Mouse (Mus musculus) adrenal gland, postnatal 10 days (tissue): ENCODE measurements around the gene Rnf169. TPM values are rescaled to one million over a fixed set of nuclear protein-coding genes. Genes with fewer than 3 reads are reported as not detected.

Experiments
- DNase-seq: peaks from one replicate; pipeline ENCODE4 v3.0.0; 2021; ENCODE audit warnings: mixed read lengths
- long read RNA-seq, 2 experiments: library from polyadenylated mRNA; stranded (forward); transcript quantifications; one replicate each; pipeline ENCODE4 v2.0.0; 2021
- total RNA-seq, 2 experiments: library from RNA; stranded (reverse); gene quantifications; 2 replicates each; pipeline ENCODE4 v1.2.3; 2021

The Rnf169 gene
- 10 to 100 TPM; 15.3 to 17.8 TPM for total RNA-seq
- long read RNA-seq, experiment 1, partial matches to known transcripts = 0 of 3 reads
- long read RNA-seq, experiment 1, other reads (novel, unspliced or antisense) = 3 of 3 reads
- long read RNA-seq, experiment 2 = 0 reads

GRCm38 (mm10) chr7:99980132-99980591 is at the start of gene Rnf169:
TSS of gene Rnf169 (minus strand) at chr7:99980448.
- DNase-seq = peak; percentile 93

- DNase-seq = peak; percentile 57
These were observed 49.1 kb upstream of the Rnf169 start for GRCm38 (mm10) chr7:100029307-100029706.

GRCm38 (mm10) chr7:100027353-100027752 is 47.1 kb upstream of the Rnf169 start:
- no peak for DNase-seq

- no peak for DNase-seq
These were observed 36.8 kb upstream of the Rnf169 start for GRCm38 (mm10) chr7:100017056-100017455.

GRCm38 (mm10) chr7:100014123-100014600 is 33.9 kb upstream of the Rnf169 start:
- DNase-seq = peak; percentile 67

- no peak for DNase-seq
These were observed 32.3 kb upstream of the Rnf169 start for GRCm38 (mm10) chr7:100012515-100012914.

GRCm38 (mm10) chr7:100012085-100012484 is 31.8 kb upstream of the Rnf169 start:
- DNase-seq = no peak

- peak; percentile 41 for DNase-seq
These were observed 30.5 kb upstream of the Rnf169 start for GRCm38 (mm10) chr7:100010711-100011110.

GRCm38 (mm10) chr7:100009640-100010039 is 29.4 kb upstream of the Rnf169 start:
- DNase-seq = peak; percentile 82

- no peak for DNase-seq
These were observed 28.5 kb upstream of the Rnf169 start for GRCm38 (mm10) chr7:100008765-100009164.

GRCm38 (mm10) chr7:100006411-100006810 is 26.2 kb upstream of the Rnf169 start:
- DNase-seq = no peak

- peak; percentile 51 for DNase-seq
These were observed 25.5 kb upstream of the Rnf169 start, which contains the start of gene Chrdl2 for GRCm38 (mm10) chr7:100005790-100006189. TSS of gene Chrdl2 (plus strand) at chr7:100006172.

- DNase-seq = peak; percentile 27
These were observed 23.5 kb upstream of the Rnf169 start for GRCm38 (mm10) chr7:100003781-100004180.

GRCm38 (mm10) chr7:99998668-99999067 is 18.4 kb upstream of the Rnf169 start:
- no peak for DNase-seq

- DNase-seq = no peak
These were observed 14.9 kb upstream of the Rnf169 start for GRCm38 (mm10) chr7:99995186-99995585.

- DNase-seq = no peak
These were observed 12.9 kb upstream of the Rnf169 start for GRCm38 (mm10) chr7:99993159-99993558.

GRCm38 (mm10) chr7:99990990-99991707 is 10.9 kb upstream of the Rnf169 start:
- DNase-seq = no peak

- DNase-seq = peak; percentile 70
These were observed 9.9 kb upstream of the Rnf169 start for GRCm38 (mm10) chr7:99989844-99990760.

GRCm38 (mm10) chr7:99988725-99989124 is 8.5 kb upstream of the Rnf169 start:
- DNase-seq = peak; percentile 81

- DNase-seq = no peak
These were observed 2.3 kb upstream of the Rnf169 start for GRCm38 (mm10) chr7:99982256-99983242.

- DNase-seq = peak; percentile 54
These were observed 1.1 kb upstream of the Rnf169 start for GRCm38 (mm10) chr7:99981311-99981710.
